In the genomic region with DNA sequence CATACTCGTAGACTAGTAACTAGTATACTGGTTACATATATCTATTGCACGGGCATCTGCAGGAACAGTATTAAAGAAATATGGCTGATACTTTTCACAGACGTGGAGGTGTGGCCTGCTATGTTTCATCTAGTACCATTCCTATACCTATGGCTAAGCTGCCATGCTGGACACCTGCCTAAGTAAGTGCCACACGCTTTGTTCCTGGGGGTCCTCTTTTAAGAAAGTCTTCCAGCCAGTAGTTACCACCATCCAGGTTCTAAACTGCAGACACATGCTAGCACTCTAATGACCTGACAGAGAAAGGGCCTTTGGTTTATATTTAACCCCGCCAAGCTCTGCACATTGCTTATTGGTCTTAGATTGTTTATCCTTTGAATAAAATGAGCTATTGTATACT, we compare ENCODE assay signal across 12 mouse cellular contexts.
A peak's percentile ranks its signal among the peaks of the same experiment; 100 is the strongest.
DNase-seq lines count a peak whose midpoint lies in the region; ATAC-seq and TF ChIP-seq lines count a peak whose summit lies in the region.
"Had no signal": no experiment of that assay in that cellular context is flagged by ENCODE, and none has a peak within 500 bp of the region (broad histone marks: within the 10 kb centered on the region; RNA-seq: fewer than 3 reads in every experiment).

No protein-coding gene starts in this region.

- no peak overlapping the region for H3K4me3 ChIP-seq in heart, embryonic 11.5 days (ENCODE audit: low read depth, low read length)
- H3K4me3 ChIP-seq in limb, embryonic 13.5 days, result no peak overlapping the region
- no peak overlapping the region for H3K4me3 ChIP-seq in limb, embryonic 10.5 days
- H3K4me3 ChIP-seq in embryonic facial prominence, embryonic 10.5 days, result no peak overlapping the region
- no peak overlapping the region for H3K4me3 ChIP-seq in embryonic fibroblast, embryonic 13.5 days (ENCODE audit: insufficient read depth, low read length)
- H3K4me3 ChIP-seq: left cerebral cortex, adult 2 months had no signal

- TF ChIP-seq POLR2A in embryonic fibroblast, embryonic 13.5 days (IDR thresholded peaks at IDR 0.05; ENCODE audit: low read depth, low read length), result no peak

- H3K4me2 ChIP-seq in heart, embryonic 11.5 days, result no peak overlapping the region
- H3K4me2 ChIP-seq in limb, embryonic 13.5 days (replicated peaks), result no peak overlapping the region
- H3K4me2 ChIP-seq: liver, embryonic 11.5 days had no signal

- intact Hi-C loops in heart, postnatal 14 days (cut with DNase I), result loop anchor here (5.0 kb wide), 1 partner anchor 87 kb away; no protein-coding TSS in a partner anchor

- no peak for ATAC-seq in heart, embryonic 11.5 days (replicated peaks; ENCODE audit: insufficient number of reproducible peaks, low FRiP score, low TSS enrichment)
- ATAC-seq in limb, embryonic 13.5 days (ENCODE audit: low FRiP score, low read depth), result no peak
- ATAC-seq: CD4-positive, CD25-positive, alpha-beta regulatory T cell, adult 4 months had no signal

- TF ChIP-seq CTCF in embryonic fibroblast, embryonic 13.5 days (IDR thresholded peaks at IDR 0.05; ENCODE audit: borderline replicate concordance, insufficient read depth, low read length), result no peak

- H3K36me3 ChIP-seq in heart, embryonic 11.5 days (ENCODE audit: control insufficient read depth, insufficient read depth, low read length), result no peaks in the 10 kb centered on the region
- H3K36me3 ChIP-seq in limb, embryonic 13.5 days, result no peaks in the 10 kb centered on the region
- no peaks in the 10 kb centered on the region for H3K36me3 ChIP-seq in limb, embryonic 10.5 days
- H3K36me3 ChIP-seq in embryonic facial prominence, embryonic 10.5 days (replicated peaks), result no peaks in the 10 kb centered on the region

- H3K27me3 ChIP-seq in heart, embryonic 11.5 days (ENCODE audit: control insufficient read depth, insufficient read depth, low read length), result no peaks in the 10 kb centered on the region
- no peaks in the 10 kb centered on the region for H3K27me3 ChIP-seq in limb, embryonic 13.5 days
- no peaks in the 10 kb centered on the region for H3K27me3 ChIP-seq in limb, embryonic 10.5 days (ENCODE audit: low read depth, poor library complexity, severe bottlenecking)
- H3K27me3 ChIP-seq in embryonic facial prominence, embryonic 10.5 days (replicated peaks; ENCODE audit: low read depth, poor library complexity, severe bottlenecking), result no peaks in the 10 kb centered on the region

- H3K9ac ChIP-seq in heart, embryonic 11.5 days (ENCODE audit: low read depth, low read length), result no peak overlapping the region
- H3K9ac ChIP-seq in limb, embryonic 13.5 days, result no peak overlapping the region

- WGBS in heart, embryonic 11.5 days (ENCODE audit: insufficient replicate concordance), result 87% methylated on average over 5 of the region's 5 CpGs
- WGBS in limb, embryonic 13.5 days, result 85% methylated on average over 5 of the region's 5 CpGs
- 95% methylated on average over 5 of the region's 5 CpGs for WGBS in limb, embryonic 10.5 days
- 85% methylated on average over 5 of the region's 5 CpGs for WGBS in embryonic facial prominence, embryonic 10.5 days

- H3K27ac ChIP-seq in heart, embryonic 11.5 days (ENCODE audit: low read depth, low read length), result peak overlapping the region; percentile 67
- H3K27ac ChIP-seq in limb, embryonic 13.5 days, result 0 out of 2 replicates have a peak overlapping the region, but pooled peaks have one; percentile 16
- H3K27ac ChIP-seq in limb, embryonic 10.5 days, result no peak overlapping the region
- peak overlapping the region; percentile 61; the same call in 1 of the 2 replicates for H3K27ac ChIP-seq in embryonic facial prominence, embryonic 10.5 days (replicated peaks)
- H3K27ac ChIP-seq in embryonic fibroblast, embryonic 13.5 days (ENCODE audit: insufficient read depth, low read length), result peak overlapping the region; percentile 58
- H3K27ac ChIP-seq: left cerebral cortex, adult 2 months had no signal

- H3K4me1 ChIP-seq in heart, embryonic 11.5 days (ENCODE audit: control insufficient read depth, insufficient read depth, low read length), result peaks cover 23% of the 10 kb centered on the region
- peaks cover 13% of the 10 kb centered on the region for H3K4me1 ChIP-seq in limb, embryonic 13.5 days
- peaks cover 13% of the 10 kb centered on the region for H3K4me1 ChIP-seq in limb, embryonic 10.5 days
- H3K4me1 ChIP-seq in embryonic facial prominence, embryonic 10.5 days, result peaks cover 22% of the 10 kb centered on the region
- peaks cover 10% of the 10 kb centered on the region; the same call in 1 of the 2 replicates for H3K4me1 ChIP-seq in embryonic fibroblast, embryonic 13.5 days (ENCODE audit: control insufficient read depth, insufficient read depth, low read length)

- DNase-seq in heart, postnatal 14 days, result no peak
- DNase-seq in limb, embryonic 10.5 days (ENCODE audit: low spot score), result no peak
- DNase-seq in embryonic facial prominence, embryonic 10.5 days (ENCODE audit: low spot score), result no peak
- no peak for DNase-seq in left cerebral cortex, adult 8-10 months (ENCODE audit: low spot score in 2 of 2)
- no peak for DNase-seq in right cerebral cortex, postnatal 10 days (ENCODE audit: low spot score in 2 of 2)
- DNase-seq: cerebellum, adult 18-20 months had no signal

- no peaks in the 10 kb centered on the region for H3K9me3 ChIP-seq in heart, embryonic 11.5 days (replicated peaks; ENCODE audit: control insufficient read depth, low read length)
- no peaks in the 10 kb centered on the region for H3K9me3 ChIP-seq in limb, embryonic 13.5 days
- H3K9me3 ChIP-seq in limb, embryonic 10.5 days (replicated peaks), result no peaks in the 10 kb centered on the region
- no peaks in the 10 kb centered on the region for H3K9me3 ChIP-seq in embryonic facial prominence, embryonic 10.5 days
